Mouse (Mus musculus) MEL (cell line): ENCODE results near the gene Gm3854. TPM values are rescaled to one million over a fixed set of nuclear protein-coding genes. Genes with fewer than 3 reads are reported as not detected.

Source experiments
- DNase-seq: peaks from one replicate; pipeline ENCODE4 v3.0.0; 2011; ENCODE audit warnings: low read depth, low spot score
- H3K27ac ChIP-seq: 2 replicates; pipeline ENCODE4 v1.5.1; 2012; ENCODE audit warnings: low read depth, mild to moderate bottlenecking, control low read depth, low read length, moderate library complexity; ENCODE audit not compliant: control insufficient read depth
- H3K27me3 ChIP-seq, 2 experiments: fragments of 150-350 bp in 1 of 2; sonication (generic) in 1 of 2; 2 replicates each; pipeline ENCODE4 v1.6.1; 2012; ENCODE audit warnings: low read length in 2 of 2, mild to moderate bottlenecking in 2 of 2, improper control_type of control experiment in 1 of 2, moderate library complexity in 1 of 2; ENCODE audit not compliant: insufficient read depth in 2 of 2, control insufficient read depth in 1 of 2
- H3K36me3 ChIP-seq, 2 experiments: 2 replicates each; pipeline ENCODE4 v1.6.1; 2012 to 2014; ENCODE audit warnings: low read length in 2 of 2, improper control_type of control experiment in 1 of 2, inconsistent platforms in 1 of 2, mild to moderate bottlenecking in 1 of 2; ENCODE audit not compliant: insufficient read depth in 2 of 2, control insufficient read depth in 1 of 2
- H3K4me1 ChIP-seq, 2 experiments: fragments of 150-350 bp in 1 of 2; sonication (generic) in 1 of 2; 2 replicates each; pipeline ENCODE4 v1.6.1; 2012; ENCODE audit warnings: low read length in 2 of 2, improper control_type of control experiment in 1 of 2, mild to moderate bottlenecking in 1 of 2; ENCODE audit not compliant: insufficient read depth in 2 of 2, control insufficient read depth in 1 of 2
- H3K4me3 ChIP-seq, 2 experiments: fragments of 150-350 bp in 1 of 2; sonication (generic) in 1 of 2; 2 replicates each; pipeline ENCODE4 v1.5.1; 2012; ENCODE audit warnings: low read depth in 2 of 2, low read length in 2 of 2, mild to moderate bottlenecking in 2 of 2, moderate library complexity in 2 of 2, control low read depth in 1 of 2, improper control_type of control experiment in 1 of 2; ENCODE audit not compliant: control insufficient read depth in 1 of 2, insufficient read depth in 1 of 2
- H3K79me2 ChIP-seq: 2 replicates; pipeline ENCODE4 v1.6.1; 2012; ENCODE audit warnings: mild to moderate bottlenecking, low read length, moderate library complexity; ENCODE audit not compliant: control insufficient read depth, poor library complexity, insufficient read depth
- H3K9ac ChIP-seq: 2 replicates; pipeline ENCODE4 v1.6.1; 2012; ENCODE audit warnings: low read depth, mild to moderate bottlenecking, control low read depth, low read length, moderate library complexity; ENCODE audit not compliant: control insufficient read depth, poor library complexity, severe bottlenecking
- H3K9me3 ChIP-seq: fragments of 150-350 bp; sonication (generic); replicated peaks from 2 replicates; pipeline ENCODE4 v1.6.1; 2012; ENCODE audit warnings: mild to moderate bottlenecking, low read length, improper control_type of control experiment, moderate library complexity; ENCODE audit not compliant: insufficient read depth
- EP300 ChIP-seq, 2 experiments: IDR thresholded peaks; 2 replicates each; pipeline ENCODE4 v1.6.1; 2011; ENCODE audit warnings: improper control_type of control experiment in 2 of 2, low read length in 2 of 2, low read depth in 1 of 2, mild to moderate bottlenecking in 1 of 2
- ETS1 ChIP-seq: IDR thresholded peaks from 2 replicates; pipeline ENCODE4 v1.6.1; 2012; ENCODE audit warnings: low read depth, mild to moderate bottlenecking, inconsistent platforms, low read length, improper control_type of control experiment, moderate library complexity
- GATA1 ChIP-seq: IDR thresholded peaks from 2 replicates; pipeline ENCODE4 v1.6.1; 2011; ENCODE audit warnings: low read depth, low read length, improper control_type of control experiment
- KAT2A ChIP-seq: conservative IDR thresholded peaks from 2 replicates; pipeline ENCODE4 v1.6.1; 2012; ENCODE audit warnings: low read depth, low read length, improper control_type of control experiment, inconsistent platforms
- MAFK ChIP-seq: IDR thresholded peaks from 2 replicates; pipeline ENCODE4 v1.6.1; 2011; ENCODE audit warnings: low read depth, mild to moderate bottlenecking, low read length, improper control_type of control experiment, borderline replicate concordance
- MXI1 ChIP-seq: IDR thresholded peaks from 2 replicates; pipeline ENCODE4 v1.6.1; 2011; ENCODE audit warnings: mild to moderate bottlenecking, low read depth, low read length, improper control_type of control experiment
- MYB ChIP-seq: IDR thresholded peaks from 2 replicates; pipeline ENCODE4 v1.6.1; 2011; ENCODE audit warnings: mild to moderate bottlenecking, low read depth, low read length, improper control_type of control experiment
- MYC ChIP-seq: IDR thresholded peaks from 2 replicates; pipeline ENCODE4 v1.6.1; 2011; ENCODE audit warnings: low read depth, mild to moderate bottlenecking, low read length, improper control_type of control experiment, moderate library complexity
- NELFE ChIP-seq: IDR thresholded peaks from 2 replicates; pipeline ENCODE4 v1.6.1; 2011; ENCODE audit warnings: low read depth, low read length, improper control_type of control experiment
- NRF1 ChIP-seq: IDR thresholded peaks from 2 replicates; pipeline ENCODE4 v1.6.1; 2014; ENCODE audit warnings: low read depth, mild to moderate bottlenecking, inconsistent platforms, low read length, improper control_type of control experiment, moderate library complexity; ENCODE audit not compliant: poor library complexity, insufficient read depth, severe bottlenecking
- POLR2AphosphoS2 ChIP-seq: IDR thresholded peaks from 2 replicates; pipeline ENCODE4 v1.6.1; 2011; ENCODE audit warnings: low read length, improper control_type of control experiment
- POLR2AphosphoS5 ChIP-seq: IDR thresholded peaks from 2 replicates; pipeline ENCODE4 v1.6.1; 2012; ENCODE audit warnings: low read depth, borderline replicate concordance, mild to moderate bottlenecking, inconsistent platforms, low read length, moderate library complexity, mixed read lengths
- TAL1 ChIP-seq: IDR thresholded peaks from 2 replicates; pipeline ENCODE4 v1.6.1; 2012; ENCODE audit warnings: mild to moderate bottlenecking, inconsistent platforms, low read length, moderate library complexity, mixed read lengths
- TCF12 ChIP-seq: IDR thresholded peaks from 2 replicates; pipeline ENCODE4 v1.6.1; 2014; ENCODE audit warnings: low read depth, mild to moderate bottlenecking, inconsistent platforms, low read length, improper control_type of control experiment, moderate library complexity
- UBTF ChIP-seq: IDR thresholded peaks from 2 replicates; pipeline ENCODE4 v1.6.1; 2012; ENCODE audit warnings: low read depth, mild to moderate bottlenecking, inconsistent platforms, low read length, improper control_type of control experiment, moderate library complexity, borderline replicate concordance; ENCODE audit not compliant: insufficient read depth
- USF2 ChIP-seq, 2 experiments: IDR thresholded peaks; 2 replicates each; pipeline ENCODE4 v1.6.1; 2011 to 2012; ENCODE audit warnings: improper control_type of control experiment in 2 of 2, low read length in 2 of 2, borderline replicate concordance in 1 of 2, inconsistent platforms in 1 of 2, low read depth in 1 of 2, mild to moderate bottlenecking in 1 of 2; ENCODE audit not compliant: insufficient read depth in 1 of 2
- polyA plus RNA-seq, 2 experiments: library from polyadenylated mRNA; stranded (reverse) in 1 of 2; unstranded in 1 of 2; fragments of >175 nt in 1 of 2; fragments of >200 nt in 1 of 2; gene quantifications; 2 replicates each; pipeline versions ENCODE4 v1.2.1 to v1.2.4; 2012; ENCODE audit warnings: low replicate concordance in 2 of 2, low read depth in 1 of 2; ENCODE audit not compliant: insufficient read length in 2 of 2, insufficient read depth in 1 of 2, missing spikeins in 1 of 2
- total RNA-seq: library from RNA; depleted of rRNA; stranded (reverse); fragments of 300-350 nt; gene quantifications from 2 replicates; pipeline ENCODE4 v1.2.3, GENCODE M21; 2012

Gene Gm3854
- total and polyA plus RNA-seq, 3 experiments: not detected

DNA sequence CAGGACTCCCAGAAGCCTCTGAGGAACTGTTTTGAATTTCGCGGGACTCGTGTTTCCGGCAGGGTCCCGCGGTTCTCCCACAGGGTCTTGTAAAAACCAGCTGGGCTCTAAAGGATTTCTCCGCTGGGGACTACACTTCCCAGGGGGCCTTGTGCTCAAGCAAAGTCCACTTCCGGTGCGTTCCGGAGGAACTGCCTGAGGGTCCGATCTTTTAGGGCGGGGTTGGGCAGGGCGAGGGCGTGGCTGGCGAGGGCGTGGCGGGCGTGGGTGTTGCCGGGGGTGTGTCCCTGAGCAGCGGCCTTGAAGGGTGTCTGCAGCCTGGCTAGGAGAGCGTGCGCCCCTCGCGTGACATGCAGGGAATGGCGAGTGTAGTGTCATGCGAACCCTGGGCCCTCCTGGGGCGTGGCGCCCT lies 39.5 kb downstream of the Gm3854 start, which contains the start of gene Zfp28 (continued):
- TF ChIP-seq MXI1 (peak; percentile 95), MYB (no peak)

DNA sequence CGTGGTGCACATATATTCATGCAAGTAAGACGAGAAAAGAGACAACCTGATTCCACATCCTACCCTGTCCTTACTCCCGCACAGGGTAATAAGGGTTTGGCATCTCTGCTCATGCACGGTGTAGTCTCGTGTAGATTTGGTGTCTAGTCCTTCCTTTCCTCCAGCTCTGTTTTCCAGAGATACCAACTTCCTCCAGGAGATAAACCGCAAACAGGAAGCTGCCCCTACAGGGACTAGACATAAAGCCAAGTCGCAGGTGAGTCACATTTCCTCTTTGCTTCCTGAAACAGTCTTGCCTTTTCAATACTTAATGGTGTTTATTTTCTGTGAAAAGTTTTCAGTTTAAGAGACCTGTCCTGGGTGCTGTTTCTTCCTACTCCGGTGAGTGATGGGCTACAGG lies 40.5 kb downstream of the Gm3854 start:
- H3K36me3 ChIP-seq: peaks cover 0 to 2% of the 10 kb centered on the region in 2 experiments; a peak in 1 of 4 replicates
- TF ChIP-seq EP300 (IDR thresholded peaks at IDR 0.05; ENCODE audit: low read depth in 1 of 2, low read length in 2 of 2) (peak; percentile 42 to 56; a peak in 3 of 4 replicates), MYC (no peak), KAT2A (no peak), ETS1 (no peak), MAFK (no peak), TAL1 (peak; percentile 69), USF2 (IDR thresholded peaks at IDR 0.05; ENCODE audit: borderline replicate concordance in 1 of 2, insufficient read depth in 1 of 2, low read depth in 1 of 2, low read length in 2 of 2) (no peak), NELFE (no peak), MYB (no peak), NRF1 (no peak), GATA1 (peak; percentile 39; the same call in 1 of the 2 replicates), POLR2AphosphoS2 (no peak)
- TF ChIP-seq, all 39 proteins: peak for 3
- Histone ChIP-seq H3K9me3 (no peaks in the 10 kb centered on the region), H3K27me3 (no peaks in the 10 kb centered on the region), H3K4me3 (peak overlapping the region; percentile 50 to 68; a peak in 3 of 4 replicates), H3K4me1 (peaks cover 0 to 12% of the 10 kb centered on the region in 2 experiments; a peak in 2 of 4 replicates), H3K9ac (no peak overlapping the region), H3K79me2 (no peaks in the 10 kb centered on the region), H3K27ac (no peak overlapping the region)
- DNase-seq: peak; percentile 51

DNA sequence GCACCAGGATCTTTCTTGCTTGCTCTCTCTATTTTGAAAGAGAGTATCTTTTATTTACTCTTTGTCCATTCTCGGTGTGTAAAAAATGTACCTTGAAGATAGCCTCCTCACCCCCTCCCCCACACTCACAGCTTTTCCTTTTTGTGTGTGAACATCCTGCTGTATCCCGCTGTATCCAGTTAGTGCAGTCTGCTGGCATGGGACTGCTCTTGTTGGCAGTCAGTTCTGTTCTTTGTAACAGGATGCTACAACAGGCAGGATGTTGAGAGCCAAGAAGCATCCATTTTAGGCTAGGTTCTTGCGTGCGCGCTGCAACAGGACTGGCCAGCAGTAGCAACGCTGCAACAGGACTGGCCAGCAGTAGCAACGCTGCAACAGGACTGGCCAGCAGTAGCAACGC lies 43.4 kb downstream of the Gm3854 start:
- no peak overlapping the region for H3K27ac ChIP-seq
- H3K79me2 ChIP-seq: no peaks in the 10 kb centered on the region
- no peak overlapping the region for H3K9ac ChIP-seq
- H3K4me3 ChIP-seq: no peak overlapping the region
- H3K27me3 ChIP-seq: no peaks in the 10 kb centered on the region
- TF ChIP-seq POLR2AphosphoS5: no peak
- TF ChIP-seq TCF12: no peak
- TF ChIP-seq NELFE: no peak
- TF ChIP-seq MXI1: no peak
- TF ChIP-seq TAL1: no peak
- no peak for TF ChIP-seq MYC
- no peak for TF ChIP-seq UBTF
- TF ChIP-seq, all 39 proteins: peak for 0
- no peak for DNase-seq
- no peaks in the 10 kb centered on the region for H3K9me3 ChIP-seq
- H3K4me1 ChIP-seq: peaks cover 0 to 11% of the 10 kb centered on the region in 2 experiments; a peak in 2 of 4 replicates
- H3K36me3 ChIP-seq: peaks cover 0 to 2% of the 10 kb centered on the region in 2 experiments; a peak in 1 of 4 replicates
